8 mouse cellular contexts compared by ENCODE assay signal in the genomic region with DNA sequence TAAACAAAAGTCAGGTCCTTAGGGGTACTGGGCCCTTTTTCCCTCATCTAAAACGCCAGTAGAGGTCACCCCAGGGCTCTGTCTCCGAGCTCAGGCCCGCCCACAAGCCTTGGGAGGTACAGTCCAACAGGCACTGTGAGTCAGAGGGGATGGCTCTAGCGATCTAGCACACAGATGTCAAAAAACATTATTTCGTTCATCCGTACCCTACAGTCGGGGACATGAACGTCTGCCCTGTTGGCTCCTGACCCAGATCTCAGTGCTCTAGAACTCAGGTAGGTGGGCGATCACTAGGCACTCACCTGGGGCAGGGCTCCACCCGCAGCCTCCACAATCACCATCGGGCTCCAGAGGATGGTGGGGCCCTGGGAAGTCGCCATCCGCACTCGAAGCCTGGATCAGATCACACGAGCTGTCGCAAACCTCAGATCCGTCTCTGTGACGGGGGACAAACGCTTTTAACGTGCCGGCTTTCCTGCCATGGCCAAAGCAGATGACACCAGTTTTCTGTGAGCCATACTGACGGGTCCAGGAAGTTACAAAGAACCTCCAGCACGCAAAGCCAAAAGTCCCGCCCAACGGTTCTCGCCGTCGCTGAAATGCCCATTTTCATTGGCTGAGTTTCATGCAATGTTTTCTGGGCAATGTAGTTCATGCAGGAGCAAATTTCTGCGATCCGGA. TPM values are rescaled to one million over a fixed set of nuclear protein-coding genes. Genes with fewer than 3 reads are reported as not detected.
DNase-seq lines count a peak whose midpoint lies in the region; ATAC-seq and TF ChIP-seq lines count a peak whose summit lies in the region.

Zfp954 (minus strand) TSS at position 568 of the 681 bp plus-strand sequence.

- H3K4me3 ChIP-seq in G1E (ENCODE audit: low read depth, low read length), result peak within 1 kb of the TSS; percentile 75
- H3K4me3 ChIP-seq in forebrain, embryonic 16.5 days (replicated peaks; ENCODE audit: low read length), result peak within 1 kb of the TSS; percentile 67
- H3K4me3 ChIP-seq in layer of hippocampus, adult 2 months, result peak within 1 kb of the TSS; percentile 72
- peak within 1 kb of the TSS; percentile 64 for H3K4me3 ChIP-seq in lung, embryonic 14.5 days (ENCODE audit: low read depth, low read length)
- peak within 1 kb of the TSS; percentile 75 for H3K4me3 ChIP-seq in olfactory bulb, adult 2 months (ENCODE audit: insufficient read depth, low read depth, low read length)
- H3K4me3 ChIP-seq in thymus, adult 2 months (ENCODE audit: control insufficient read depth, insufficient read depth, low read length), result peak within 1 kb of the TSS; percentile 85

- no peak within 1 kb of the TSS for H3K27ac ChIP-seq in forebrain, embryonic 16.5 days (ENCODE audit: low read length)
- H3K27ac ChIP-seq in layer of hippocampus, adult 2 months, result peak within 1 kb of the TSS; percentile 86
- peak within 1 kb of the TSS; percentile 46; the same call in 1 of the 2 replicates for H3K27ac ChIP-seq in lung, embryonic 14.5 days (ENCODE audit: low read depth)
- no peak within 1 kb of the TSS for H3K27ac ChIP-seq in olfactory bulb, adult 2 months (ENCODE audit: insufficient read depth, low read depth, low read length)
- no peak within 1 kb of the TSS for H3K27ac ChIP-seq in thymus, adult 2 months (ENCODE audit: control insufficient read depth, insufficient read depth, low read length)

- TF ChIP-seq CTCF in G1E (IDR thresholded peaks at IDR 0.05; ENCODE audit: low read depth, low read length), result no peak
- peak; percentile 61 for TF ChIP-seq CTCF in layer of hippocampus, adult 2 months (conservative IDR thresholded peaks at IDR 0.05)
- TF ChIP-seq CTCF in lung, embryonic 14.5 days (IDR thresholded peaks at IDR 0.05; ENCODE audit: low read depth), result peak; percentile 45
- no peak for TF ChIP-seq CTCF in olfactory bulb, adult 2 months (IDR thresholded peaks at IDR 0.05; ENCODE audit: insufficient read depth, low read depth, low read length)
- TF ChIP-seq CTCF in thymus, adult 2 months (IDR thresholded peaks at IDR 0.05; ENCODE audit: borderline replicate concordance, control insufficient read depth, extremely low read depth, insufficient read depth, low read length, poor library complexity), result peak; percentile 12; the same call in 1 of the 2 replicates

- TF ChIP-seq POLR2A in olfactory bulb, adult 2 months (IDR thresholded peaks at IDR 0.05; ENCODE audit: insufficient read depth, low read depth, low read length), result peak; percentile 50
- peak; percentile 64 for TF ChIP-seq POLR2A in thymus, adult 2 months (IDR thresholded peaks at IDR 0.05; ENCODE audit: control insufficient read depth, extremely low read depth, insufficient read depth, low read length, poor library complexity)

- WGBS in forebrain, embryonic 16.5 days, result under 1% methylated on average over 30 of the region's 30 CpGs
- WGBS in lung, embryonic 14.5 days, result under 1% methylated on average over 30 of the region's 30 CpGs
- WGBS in olfactory bulb, adult 2 months, result under 1% methylated on average over 30 of the region's 30 CpGs
- WGBS in thymus, adult 2 months, result under 1% methylated on average over 30 of the region's 30 CpGs

- no peaks in the 10 kb centered on the region for H3K9me3 ChIP-seq in G1E (replicated peaks)
- no peaks in the 10 kb centered on the region for H3K9me3 ChIP-seq in forebrain, embryonic 16.5 days (ENCODE audit: control insufficient read depth, low read length)
- no peaks in the 10 kb centered on the region for H3K9me3 ChIP-seq in lung, embryonic 14.5 days (ENCODE audit: low read depth, low read length)

- peak; percentile 68 for DNase-seq in G1E (ENCODE audit: low spot score)
- DNase-seq in cerebellum, adult 18-20 months, result peak; percentile 84 to 92
- peak; percentile 79 to 80 for DNase-seq in heart, postnatal 36 days
- peak; percentile 86 to 88 for DNase-seq in layer of hippocampus, adult 2 months (ENCODE audit: low spot score in 2 of 2)
- DNase-seq in lung, embryonic 14.5 days, result peak; percentile 96
- DNase-seq in thymus, adult 2 months, result peak; percentile 80

- intact Hi-C loops in heart, postnatal 36 days (cut with DNase I), result loop anchor here (5.0 to 10.0 kb wide), 4 partner anchors 51 to 836 kb away; partner anchors contain the start of genes Gm45844, Zfp418 and Zfp667

- ATAC-seq in G1E (ENCODE audit: extremely low read depth, insufficient number of reproducible peaks, low FRiP score, poor library complexity, severe bottlenecking), result peak; percentile 95
- ATAC-seq in forebrain, embryonic 16.5 days, result peak; percentile 95
- peak; percentile 97 for ATAC-seq in lung, embryonic 14.5 days (ENCODE audit: insufficient read depth)

- H3K4me2 ChIP-seq in forebrain, embryonic 16.5 days (ENCODE audit: low read length), result peak within 1 kb of the TSS; percentile 88
- H3K4me2 ChIP-seq in lung, embryonic 14.5 days, result peak within 1 kb of the TSS; percentile 67

- H3K27me3 ChIP-seq in G1E (ENCODE audit: insufficient read depth, low read length), result no peaks in the 10 kb centered on the region
- H3K27me3 ChIP-seq in forebrain, embryonic 16.5 days (replicated peaks; ENCODE audit: control insufficient read depth, insufficient read depth, low read length), result no peaks in the 10 kb centered on the region
- no peaks in the 10 kb centered on the region for H3K27me3 ChIP-seq in lung, embryonic 14.5 days (ENCODE audit: insufficient read depth, low read length)
- H3K27me3 ChIP-seq in thymus, adult 2 months (ENCODE audit: control insufficient read depth, insufficient read depth, low read length), result no peaks in the 10 kb centered on the region

- peak within 1 kb of the TSS; percentile 76 for H3K9ac ChIP-seq in forebrain, embryonic 16.5 days (replicated peaks; ENCODE audit: low read depth, low read length)
- peak within 1 kb of the TSS; percentile 58 for H3K9ac ChIP-seq in lung, embryonic 14.5 days

- H3K4me1 ChIP-seq in G1E (ENCODE audit: insufficient read depth, low read depth, low read length), result peaks cover 28% of the 10 kb centered on the region
- peaks cover 16% of the 10 kb centered on the region for H3K4me1 ChIP-seq in forebrain, embryonic 16.5 days (replicated peaks; ENCODE audit: control insufficient read depth, insufficient read depth, low read length)
- 0 out of 2 replicates have a peak, but pooled peaks cover 3% of the 10 kb centered on the region for H3K4me1 ChIP-seq in lung, embryonic 14.5 days (ENCODE audit: insufficient read depth)
- no peaks in the 10 kb centered on the region for H3K4me1 ChIP-seq in olfactory bulb, adult 2 months (ENCODE audit: control insufficient read depth, insufficient read depth, low read length)
- peaks cover 3% of the 10 kb centered on the region; the same call in 1 of the 2 replicates for H3K4me1 ChIP-seq in thymus, adult 2 months (replicated peaks; ENCODE audit: control insufficient read depth, insufficient read depth, low read length)

- peaks cover 48% of the 10 kb centered on the region for H3K36me3 ChIP-seq in G1E (replicated peaks)
- H3K36me3 ChIP-seq in forebrain, embryonic 16.5 days (ENCODE audit: control insufficient read depth, insufficient read depth), result peaks cover 12% of the 10 kb centered on the region; the same call in 1 of the 2 replicates
- H3K36me3 ChIP-seq in lung, embryonic 14.5 days (ENCODE audit: insufficient read depth), result peaks cover 6% of the 10 kb centered on the region; the same call in 1 of the 2 replicates
- peaks cover 6% of the 10 kb centered on the region for H3K36me3 ChIP-seq in thymus, adult 2 months (ENCODE audit: control insufficient read depth, insufficient read depth, low read length)

RNA-seq across cellular contexts. Expression of gene Zfp954, which starts in this region (rescaled TPM):
- total RNA-seq in G1E (2014; fragmentation: Nextera tagmentation) (8.5 and 15.0 TPM in 2 replicates), G1E (2017) (18.6 and 19.1 TPM in 2 replicates)
- 1.9 and 3.4 TPM in 2 replicates for polyA plus RNA-seq in G1E (2012)
- 30.2 and 30.5 TPM in 2 replicates for polyA plus RNA-seq in forebrain, embryonic 16.5 days (2015; fragmentation: Nextera tagmentation; extraction: Ambion mirVana)
- 1 to 10 TPM; 3.0 to 4.2 TPM for total RNA-seq in heart, postnatal 36 days (2021)
- total RNA-seq in layer of hippocampus, adult 2 months (2021), result 10 to 100 TPM; 12.4 to 14.0 TPM
- 10.5 and 13.2 TPM in 2 replicates for polyA plus RNA-seq in lung, embryonic 14.5 days (2014; fragmentation: Nextera tagmentation; extraction: Ambion mirVana)
- polyA plus RNA-seq in olfactory bulb, adult 2 months (2012; ENCODE audit: insufficient read depth, insufficient read length, low replicate concordance, missing spikeins), result not detected in 2 replicates
- polyA plus RNA-seq in thymus, adult 2 months (2012; rRNA removed), result 14.6 and 18.5 TPM in 2 replicates

Comparison
In these comparisons a context has a peak if more than half of its experiments do, and no peak if none do; other contexts are left out.
1. CTCF ChIP-seq: peak in layer of hippocampus, adult 2 months (single experiment), lung, embryonic 14.5 days (single experiment) and thymus, adult 2 months (single experiment); none in G1E (single experiment) and olfactory bulb, adult 2 months (single experiment).
2. H3K27ac ChIP-seq: peak in layer of hippocampus, adult 2 months (single experiment) and lung, embryonic 14.5 days (single experiment); none in forebrain, embryonic 16.5 days (single experiment), olfactory bulb, adult 2 months (single experiment) and thymus, adult 2 months (single experiment).
3. Peak in every context shown above with its lines, with median percentiles within 50 percentile points of each other: ATAC-seq, DNase-seq and H3K4me3 ChIP-seq.